Mouse (Mus musculus): ENCODE results near the gene Cpn2.

- no peak for TF ChIP-seq POLR2A (IDR thresholded peaks at IDR 0.05; ENCODE audit: low read depth, low read length)
- TF ChIP-seq CTCF (conservative IDR thresholded peaks at IDR 0.05; ENCODE audit: insufficient read depth, insufficient read length, low read depth, low read length): no peak
Observed at GRCm38 (mm10) chr16:30231882-30232604, 35.3 kb downstream of the Cpn2 start.

Measured in kidney, adult 2 months (tissue).